Mouse (Mus musculus): Measurements from ENCODE around the gene Mtnr1b. TPM values are rescaled to one million over a fixed set of nuclear protein-coding genes. Genes with fewer than 3 reads are reported as not detected.

Gene Mtnr1b
- polyA plus RNA-seq, 1 experiment from 2014 or later: not detected

DNA sequence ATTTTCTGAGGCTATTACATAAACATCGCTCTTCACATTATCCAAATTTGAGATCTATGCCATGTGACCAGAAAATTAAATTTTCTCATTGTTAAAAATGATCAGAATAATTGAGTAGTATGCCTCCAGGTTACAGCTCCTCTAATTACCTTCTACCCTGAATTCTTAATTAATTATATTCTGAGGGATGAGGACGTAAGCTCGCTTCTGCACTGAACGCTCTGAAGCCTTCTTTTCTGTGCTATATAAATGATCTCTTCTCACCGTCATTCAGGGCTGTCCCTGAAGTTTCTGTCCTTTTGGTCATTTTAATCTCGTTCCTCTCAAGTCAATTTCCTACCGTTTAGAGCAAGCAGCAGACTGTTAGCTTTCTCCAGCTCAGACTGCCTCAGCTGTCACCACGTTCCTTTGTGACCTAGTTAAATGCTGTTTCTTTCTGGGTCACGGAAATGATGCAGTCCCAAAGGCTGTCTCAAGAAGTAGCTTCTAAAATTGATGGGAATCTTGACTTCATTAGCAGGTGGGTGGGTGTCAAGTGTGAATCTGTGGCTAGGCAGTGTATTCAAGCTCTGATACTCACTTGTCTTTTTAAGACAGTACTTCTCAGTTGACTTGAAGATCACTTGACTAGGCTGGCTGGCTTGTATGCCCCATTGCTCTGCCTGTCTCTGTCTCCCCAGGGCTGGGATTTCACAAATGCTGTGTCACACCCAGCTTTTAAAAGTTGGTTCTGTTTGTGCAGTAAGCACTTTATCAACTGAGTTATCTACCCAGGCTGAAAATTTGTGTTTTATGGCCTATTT, 29.8 kb upstream of the Mtnr1b start:
- no peaks in the 10 kb centered on the region for H3K36me3 ChIP-seq (ENCODE audit: insufficient read depth)
- no peaks in the 10 kb centered on the region for H3K4me1 ChIP-seq (ENCODE audit: insufficient read depth)
- no peaks in the 10 kb centered on the region for H3K9me3 ChIP-seq (ENCODE audit: low read depth, low read length)
- TF ChIP-seq CTCF (IDR thresholded peaks at IDR 0.05; ENCODE audit: low read depth): no peak
- H3K4me3 ChIP-seq (ENCODE audit: low read depth, low read length): no peak overlapping the region
- no peak overlapping the region for H3K9ac ChIP-seq
- ATAC-seq (ENCODE audit: insufficient read depth): no peak
- 63% methylated on average over 9 of the region's 9 CpGs for WGBS
- H3K27me3 ChIP-seq (ENCODE audit: insufficient read depth, low read length): no peaks in the 10 kb centered on the region
- no peak overlapping the region for H3K4me2 ChIP-seq
- no peak for DNase-seq
- no peak overlapping the region for H3K27ac ChIP-seq (ENCODE audit: low read depth)

DNA sequence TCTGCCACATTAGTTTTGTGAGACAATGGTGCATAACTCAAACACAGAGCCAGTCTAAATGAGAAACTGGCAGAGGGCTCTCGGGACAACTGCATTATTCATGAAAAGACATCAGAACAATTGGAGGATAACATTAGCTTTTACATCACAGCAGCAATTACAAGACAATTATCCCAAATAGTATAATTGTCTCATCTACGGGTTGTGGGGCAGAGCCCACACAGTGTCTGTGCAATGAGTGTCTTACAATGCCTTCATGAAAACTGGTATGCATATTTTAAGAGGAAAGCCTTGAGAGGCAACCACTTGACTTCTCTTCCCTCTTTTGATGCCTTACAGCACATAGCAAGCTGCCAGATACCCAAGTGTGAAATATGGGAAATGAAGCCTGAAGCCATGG, 23.8 kb upstream of the Mtnr1b start:
- 71% methylated on average over 2 of the region's 2 CpGs for WGBS
- no peak for ATAC-seq (ENCODE audit: insufficient read depth)
- TF ChIP-seq CTCF (IDR thresholded peaks at IDR 0.05; ENCODE audit: low read depth): no peak
- no peak overlapping the region for H3K9ac ChIP-seq
- no peaks in the 10 kb centered on the region for H3K9me3 ChIP-seq (ENCODE audit: low read depth, low read length)
- H3K27me3 ChIP-seq (ENCODE audit: insufficient read depth, low read length): no peaks in the 10 kb centered on the region
- DNase-seq: no peak
- no peak overlapping the region for H3K4me3 ChIP-seq (ENCODE audit: low read depth, low read length)
- no peaks in the 10 kb centered on the region for H3K36me3 ChIP-seq (ENCODE audit: insufficient read depth)
- H3K4me1 ChIP-seq (ENCODE audit: insufficient read depth): no peaks in the 10 kb centered on the region
- H3K27ac ChIP-seq (ENCODE audit: low read depth): no peak overlapping the region
- H3K4me2 ChIP-seq: no peak overlapping the region

DNA sequence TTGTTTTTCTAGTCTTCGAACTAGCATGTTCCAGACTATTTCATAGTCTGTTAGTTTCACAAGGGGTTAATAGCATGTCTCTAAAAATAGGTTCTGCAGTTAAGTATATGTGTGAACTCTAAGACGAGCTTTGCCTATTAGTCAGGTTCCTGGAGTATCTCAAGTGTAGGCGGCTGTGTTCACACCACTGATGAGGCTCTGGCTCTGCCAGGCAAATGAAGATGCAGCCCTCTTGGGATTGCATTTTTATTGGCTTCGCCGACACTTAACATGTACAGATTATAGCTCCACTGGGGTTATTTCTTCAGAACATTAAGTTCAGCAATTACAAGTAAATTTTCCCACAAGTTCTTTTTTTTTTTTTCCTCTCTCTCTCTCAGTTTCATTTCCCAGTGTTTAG, 12.4 kb upstream of the Mtnr1b start:
- WGBS: 73% methylated on average over 5 of the region's 5 CpGs
- no peaks in the 10 kb centered on the region for H3K27me3 ChIP-seq (ENCODE audit: insufficient read depth, low read length)
- no peak overlapping the region for H3K4me3 ChIP-seq (ENCODE audit: low read depth, low read length)
- H3K4me1 ChIP-seq (ENCODE audit: insufficient read depth): no peaks in the 10 kb centered on the region
- no peak for DNase-seq
- TF ChIP-seq CTCF (IDR thresholded peaks at IDR 0.05; ENCODE audit: low read depth): no peak
- no peaks in the 10 kb centered on the region for H3K9me3 ChIP-seq (ENCODE audit: low read depth, low read length)
- no peak overlapping the region for H3K4me2 ChIP-seq
- H3K9ac ChIP-seq: no peak overlapping the region
- no peaks in the 10 kb centered on the region for H3K36me3 ChIP-seq (ENCODE audit: insufficient read depth)
- ATAC-seq (ENCODE audit: insufficient read depth): no peak
- no peak overlapping the region for H3K27ac ChIP-seq (ENCODE audit: low read depth)

DNA sequence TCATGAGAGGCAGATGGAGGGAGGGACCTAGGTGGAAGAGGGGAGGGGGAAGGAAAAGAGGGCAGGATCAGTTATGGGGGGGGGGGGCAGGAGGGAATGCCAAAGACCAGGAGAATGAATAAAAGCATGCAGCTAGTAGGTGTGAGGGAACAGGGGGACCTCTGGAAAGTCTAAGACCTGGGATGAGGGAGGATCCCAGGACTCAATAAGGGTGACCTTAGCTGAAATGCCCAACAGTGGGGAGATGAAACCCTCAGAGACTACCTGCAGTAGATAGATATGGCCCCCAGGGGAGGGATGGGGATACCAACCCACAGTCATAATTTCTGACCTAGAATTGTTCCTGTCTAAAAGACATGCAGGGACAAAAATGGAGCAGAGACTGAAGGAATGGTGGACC, 6.4 kb upstream of the Mtnr1b start:
- Histone ChIP-seq H3K36me3 (ENCODE audit: insufficient read depth) (no peaks in the 10 kb centered on the region), H3K27me3 (ENCODE audit: insufficient read depth, low read length) (no peaks in the 10 kb centered on the region), H3K9me3 (ENCODE audit: low read depth, low read length) (no peaks in the 10 kb centered on the region), H3K27ac (ENCODE audit: low read depth) (no peak overlapping the region), H3K4me3 (ENCODE audit: low read depth, low read length) (no peak overlapping the region), H3K4me1 (ENCODE audit: insufficient read depth) (no peaks in the 10 kb centered on the region), H3K9ac (no peak overlapping the region), H3K4me2 (no peak overlapping the region)
- TF ChIP-seq CTCF (IDR thresholded peaks at IDR 0.05; ENCODE audit: low read depth): no peak
- DNase-seq: no peak
- ATAC-seq (ENCODE audit: insufficient read depth): no peak

DNA sequence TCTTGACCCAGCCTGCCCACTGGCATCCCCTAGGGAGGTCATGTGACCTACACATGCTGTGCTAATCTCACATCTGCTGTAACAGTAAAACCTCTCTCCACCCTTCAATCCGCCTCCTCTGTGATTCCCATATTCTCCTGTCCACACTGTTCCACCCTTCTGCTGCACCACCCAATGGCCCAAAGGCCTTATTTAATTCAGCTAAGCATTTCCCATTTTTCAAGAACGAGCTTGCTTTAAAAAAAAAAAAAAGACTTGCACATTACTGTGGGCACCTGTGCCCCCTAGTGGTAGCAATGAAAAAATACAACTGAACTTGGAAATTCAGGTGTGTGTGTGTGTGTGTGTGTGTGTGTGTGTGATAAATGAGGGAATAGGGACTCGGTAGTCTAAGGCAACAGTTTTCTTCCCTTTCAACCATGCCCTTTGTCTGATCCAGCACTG, 5.8 kb upstream of the Mtnr1b start:
- ATAC-seq (ENCODE audit: insufficient read depth) (peak; percentile 38; the same call in 1 of the 2 replicates), DNase-seq (peak; percentile 63)
- peak; percentile 84 for TF ChIP-seq CTCF (IDR thresholded peaks at IDR 0.05; ENCODE audit: low read depth)
- Histone ChIP-seq H3K4me3 (ENCODE audit: low read depth, low read length) (no peak overlapping the region), H3K4me1 (ENCODE audit: insufficient read depth) (no peaks in the 10 kb centered on the region), H3K9ac (no peak overlapping the region), H3K9me3 (ENCODE audit: low read depth, low read length) (no peaks in the 10 kb centered on the region), H3K36me3 (ENCODE audit: insufficient read depth) (no peaks in the 10 kb centered on the region), H3K4me2 (no peak overlapping the region), H3K27ac (ENCODE audit: low read depth) (no peak overlapping the region), H3K27me3 (ENCODE audit: insufficient read depth, low read length) (no peaks in the 10 kb centered on the region)
- 19% methylated on average over 3 of the region's 3 CpGs for WGBS

DNA sequence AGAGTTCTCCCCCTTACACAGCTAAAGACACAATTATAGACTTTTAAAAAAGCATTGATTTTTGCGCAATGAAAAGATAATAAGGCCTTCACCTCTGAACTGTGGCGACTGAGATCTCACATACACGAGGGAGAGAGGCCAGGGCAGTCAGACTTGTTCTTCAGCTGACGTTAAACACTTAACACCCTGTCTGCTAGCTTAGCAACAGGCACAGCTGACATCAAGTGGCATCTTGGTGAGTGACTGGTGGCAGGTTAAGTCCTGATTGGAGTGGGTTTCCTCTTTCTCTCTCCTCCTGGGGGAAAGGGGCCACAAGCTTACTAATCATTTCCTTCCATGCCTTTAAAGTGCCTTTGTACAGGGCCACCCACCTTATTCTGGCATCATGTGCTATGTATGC, 4.3 kb downstream of the Mtnr1b start:
- Histone ChIP-seq H3K27me3 (ENCODE audit: insufficient read depth, low read length) (peaks cover 7% of the 10 kb centered on the region), H3K9ac (no peak overlapping the region), H3K9me3 (ENCODE audit: low read depth, low read length) (no peaks in the 10 kb centered on the region), H3K4me3 (ENCODE audit: low read depth, low read length) (no peak overlapping the region), H3K36me3 (ENCODE audit: insufficient read depth) (no peaks in the 10 kb centered on the region), H3K4me1 (ENCODE audit: insufficient read depth) (no peaks in the 10 kb centered on the region), H3K27ac (ENCODE audit: low read depth) (no peak overlapping the region), H3K4me2 (no peak overlapping the region)
- peak; percentile 83; the same call in 1 of the 2 replicates for ATAC-seq (ENCODE audit: insufficient read depth)
- peak; percentile 35 for DNase-seq
- WGBS: 30% methylated on average over 4 of the region's 4 CpGs
- TF ChIP-seq CTCF (IDR thresholded peaks at IDR 0.05; ENCODE audit: low read depth): no peak

DNA sequence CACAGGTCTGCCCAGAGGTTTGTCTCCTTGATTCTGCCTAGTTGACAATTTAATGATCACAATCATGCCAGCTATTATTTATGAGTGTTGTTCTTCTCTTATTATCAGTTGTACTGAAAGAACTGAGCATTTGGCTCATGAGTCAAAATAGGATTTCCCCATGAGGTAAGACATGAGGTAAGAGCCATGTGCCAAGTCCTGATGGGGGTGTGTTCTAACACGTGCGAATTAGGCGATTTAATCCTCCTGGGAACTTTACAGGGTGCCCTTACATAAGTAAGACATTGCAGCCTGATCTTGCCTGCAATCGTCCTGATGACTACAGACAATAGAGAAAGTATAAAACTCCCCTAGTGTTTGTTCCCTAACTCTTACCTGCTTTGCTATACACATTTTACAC, 4.9 kb downstream of the Mtnr1b start:
- no peak overlapping the region for H3K4me3 ChIP-seq (ENCODE audit: low read depth, low read length)
- ATAC-seq (ENCODE audit: insufficient read depth) (no peak), DNase-seq (no peak)
- H3K9me3 ChIP-seq (ENCODE audit: low read depth, low read length): no peaks in the 10 kb centered on the region
- H3K27me3 ChIP-seq (ENCODE audit: insufficient read depth, low read length): peaks cover 4% of the 10 kb centered on the region
- no peak overlapping the region for H3K4me2 ChIP-seq
- no peaks in the 10 kb centered on the region for H3K36me3 ChIP-seq (ENCODE audit: insufficient read depth)
- H3K4me1 ChIP-seq (ENCODE audit: insufficient read depth): no peaks in the 10 kb centered on the region
- no peak overlapping the region for H3K27ac ChIP-seq (ENCODE audit: low read depth)
- WGBS: 63% methylated on average over 4 of the region's 4 CpGs
- no peak for TF ChIP-seq CTCF (IDR thresholded peaks at IDR 0.05; ENCODE audit: low read depth)
- no peak overlapping the region for H3K9ac ChIP-seq

All from lung, embryonic 14.5 days (tissue).